Mouse (Mus musculus) hematopoietic stem cell, adult 5-6 weeks (primary cell): Measurements from ENCODE around the gene Stom. TPM values are rescaled to one million over a fixed set of nuclear protein-coding genes. Genes with fewer than 3 reads are reported as not detected.

ENCODE experiments used
- ATAC-seq, 2 experiments: fragments of 125-278 bp in 1 of 2; replicated peaks in 1 of 2; 2 replicates each; pipeline ENCODE4 v1.8.0; 2016 to 2017; ENCODE audit warnings: inconsistent platforms in 2 of 2, mild to moderate bottlenecking in 2 of 2, moderate number of reproducible peaks in 2 of 2, low read depth in 1 of 2, moderate TSS enrichment in 1 of 2; ENCODE audit not compliant: low FRiP score in 2 of 2, poor library complexity in 2 of 2, severe bottlenecking in 2 of 2, insufficient read depth in 1 of 2, low TSS enrichment in 1 of 2
- total RNA-seq: library from RNA; stranded (forward); fragments of 172-1452, 232-1000 nt; gene quantifications from 2 replicates; pipeline ENCODE4 v1.2.3, GENCODE M21; 2017

Stom gene
- total RNA-seq, 1 experiment from 2014 or later: 40.0 TPM

- peak; percentile 77 to 83 for ATAC-seq
These were observed 71.5 kb downstream of the Stom start for GRCm38 (mm10) chr2:35265296-35265695.

GRCm38 (mm10) chr2:35264095-35264494 lies 72.7 kb downstream of the Stom start:
- no peak for ATAC-seq

Other genes starting within 250 kb of the Stom start
- gene AI182371, start 235.4 kb downstream of the Stom start, total RNA-seq: 1.1 and 2.3 TPM in 2 replicates
- 141 and 159 TPM in 2 replicates for gene Cntrl, start 227.5 kb downstream of the Stom start, total RNA-seq
- 117 and 158 TPM in 2 replicates for gene Rab14, start 135.9 kb downstream of the Stom start, total RNA-seq
- 19.8 and 34.2 TPM in 2 replicates for gene Gsn, start 80.6 kb downstream of the Stom start, total RNA-seq
- gene 4930568D16Rik, start 30.8 kb upstream of the Stom start, total RNA-seq: not detected in 2 replicates
- not detected in 2 replicates for gene 4930402F06Rik, start 60.2 kb upstream of the Stom start, total RNA-seq
- 65.5 and 86.1 TPM in 2 replicates for gene Ggta1, start 126.3 kb upstream of the Stom start, total RNA-seq
- 15.0 and 16.9 TPM in 2 replicates for gene Dab2ip, start 221.3 kb upstream of the Stom start, total RNA-seq